Mouse (Mus musculus) heart, embryonic 11.5 days (tissue): ENCODE data around the gene Arpp21. TPM values are rescaled to one million over a fixed set of nuclear protein-coding genes. Genes with fewer than 3 reads are reported as not detected.

Experiments used
- ATAC-seq: fragments of 200-750 bp; cut with Nextera tagmentation; replicated peaks from 2 replicates; pipeline ENCODE4 v1.8.0; 2017; ENCODE audit warnings: moderate library complexity; ENCODE audit not compliant: insufficient number of reproducible peaks, low FRiP score, low TSS enrichment
- H3K27ac ChIP-seq: fragments of 300-500 bp; sonication (generic); 2 replicates; pipeline ENCODE4 v1.5.1; 2014; ENCODE audit warnings: mild to moderate bottlenecking, low read depth, low read length
- H3K27me3 ChIP-seq: fragments of 300-500 bp; sonication (generic); 2 replicates; pipeline ENCODE4 v1.6.1; 2014; ENCODE audit warnings: mild to moderate bottlenecking, low read length, mixed read lengths; ENCODE audit not compliant: control insufficient read depth, insufficient read depth
- H3K36me3 ChIP-seq: fragments of 300-500 bp; sonication (generic); 2 replicates; pipeline ENCODE4 v1.6.1; 2014; ENCODE audit warnings: mild to moderate bottlenecking, low read length, moderate library complexity, mixed read lengths; ENCODE audit not compliant: control insufficient read depth, insufficient read depth
- H3K4me1 ChIP-seq: fragments of 300-500 bp; sonication (generic); 2 replicates; pipeline ENCODE4 v1.6.1; 2014; ENCODE audit warnings: low read length; ENCODE audit not compliant: control insufficient read depth, insufficient read depth
- H3K4me2 ChIP-seq: fragments of 300-500 bp; sonication (generic); 2 replicates; pipeline ENCODE4 v1.6.1; 2014; ENCODE audit warnings: mild to moderate bottlenecking, moderate library complexity
- H3K4me3 ChIP-seq: fragments of 300-500 bp; sonication (generic); 2 replicates; pipeline ENCODE4 v1.5.1; 2014; ENCODE audit warnings: low read depth, low read length
- H3K9ac ChIP-seq: fragments of 300-500 bp; sonication (generic); 2 replicates; pipeline ENCODE4 v1.6.1; 2014; ENCODE audit warnings: mild to moderate bottlenecking, low read depth, low read length, moderate library complexity
- H3K9me3 ChIP-seq: fragments of 300-500 bp; sonication (generic); replicated peaks from 2 replicates; pipeline ENCODE4 v1.6.1; 2016; ENCODE audit warnings: low read length; ENCODE audit not compliant: control insufficient read depth
- WGBS: fragments of 180-500 bp; shearing (Covaris S2); extraction: QIAGEN DNeasy Blood & Tissue Kit; methylation state at CpG from one replicate; pipeline ENCODE4 v1.1.7; 2014; ENCODE audit not compliant: insufficient replicate concordance; 5-methylcytosine and 5-hydroxymethylcytosine counted together
- polyA plus RNA-seq: library from polyadenylated mRNA; unstranded; fragments of >200 nt; fragmentation: Nextera tagmentation; extraction: Ambion mirVana; gene quantifications from 2 replicates; pipeline ENCODE4 v1.2.1, GENCODE M21; 2014

The Arpp21 gene
- polyA plus RNA-seq, 1 experiment from 2014 or later: 1.7 TPM

- Histone ChIP-seq H3K27me3 (no peaks in the 10 kb centered on the region), H3K9ac (no peak overlapping the region), H3K4me2 (no peak overlapping the region), H3K27ac (no peak overlapping the region), H3K4me1 (0 out of 2 replicates have a peak, but pooled peaks cover 3% of the 10 kb centered on the region), H3K9me3 (no peaks in the 10 kb centered on the region), H3K36me3 (no peaks in the 10 kb centered on the region), H3K4me3 (no peak overlapping the region)
- WGBS: 58% methylated on average over 2 of the region's 2 CpGs
- 0 out of 2 replicates have a peak, but pooled peaks have one; percentile 22 for ATAC-seq
Observed at GRCm38 (mm10) chr9:112225046-112225445, 10.7 kb downstream of the Arpp21 start.

- Histone ChIP-seq H3K9me3 (no peaks in the 10 kb centered on the region), H3K27ac (no peak overlapping the region), H3K9ac (no peak overlapping the region), H3K27me3 (no peaks in the 10 kb centered on the region), H3K4me3 (no peak overlapping the region), H3K4me2 (no peak overlapping the region), H3K4me1 (no peaks in the 10 kb centered on the region), H3K36me3 (no peaks in the 10 kb centered on the region)
- 81% methylated on average over 8 of the region's 8 CpGs for WGBS
- ATAC-seq: no peak
Observed at GRCm38 (mm10) chr9:112219372-112219771, 16.4 kb downstream of the Arpp21 start.

- no peak overlapping the region for H3K4me2 ChIP-seq
- H3K27ac ChIP-seq: no peak overlapping the region
- no peaks in the 10 kb centered on the region for H3K36me3 ChIP-seq
- no peak for ATAC-seq
- no peaks in the 10 kb centered on the region for H3K9me3 ChIP-seq
- no peaks in the 10 kb centered on the region for H3K27me3 ChIP-seq
- no peak overlapping the region for H3K4me3 ChIP-seq
- H3K4me1 ChIP-seq: no peaks in the 10 kb centered on the region
- H3K9ac ChIP-seq: no peak overlapping the region
- 63% methylated on average over 3 of the region's 3 CpGs for WGBS
Observed at GRCm38 (mm10) chr9:112218237-112218636, 17.5 kb downstream of the Arpp21 start.

- Histone ChIP-seq H3K4me1 (no peaks in the 10 kb centered on the region), H3K36me3 (no peaks in the 10 kb centered on the region), H3K4me3 (no peak overlapping the region), H3K9ac (no peak overlapping the region), H3K9me3 (no peaks in the 10 kb centered on the region), H3K4me2 (no peak overlapping the region), H3K27me3 (no peaks in the 10 kb centered on the region), H3K27ac (no peak overlapping the region)
- no peak for ATAC-seq
- 80% methylated on average over 4 of the region's 4 CpGs for WGBS
Observed at GRCm38 (mm10) chr9:112217161-112217560, 18.6 kb downstream of the Arpp21 start.

- no peak for ATAC-seq
- H3K27me3 ChIP-seq: no peaks in the 10 kb centered on the region
- WGBS: 68% methylated on average over 10 of the region's 10 CpGs
- no peaks in the 10 kb centered on the region for H3K4me1 ChIP-seq
- no peak overlapping the region for H3K9ac ChIP-seq
- H3K4me3 ChIP-seq: no peak overlapping the region
- no peak overlapping the region for H3K4me2 ChIP-seq
- H3K27ac ChIP-seq: no peak overlapping the region
- H3K36me3 ChIP-seq: no peaks in the 10 kb centered on the region
- no peaks in the 10 kb centered on the region for H3K9me3 ChIP-seq
Observed at GRCm38 (mm10) chr9:112215030-112215806, 20.5 kb downstream of the Arpp21 start.

GRCm38 (mm10) chr9:112213411-112214255, 22.1 kb downstream of the Arpp21 start:
- 62% methylated on average over 10 of the region's 10 CpGs for WGBS
- H3K4me3 ChIP-seq: no peak overlapping the region
- no peaks in the 10 kb centered on the region for H3K27me3 ChIP-seq
- no peaks in the 10 kb centered on the region for H3K4me1 ChIP-seq
- H3K36me3 ChIP-seq: no peaks in the 10 kb centered on the region
- no peak overlapping the region for H3K9ac ChIP-seq
- H3K4me2 ChIP-seq: no peak overlapping the region
- no peak overlapping the region for H3K27ac ChIP-seq
- ATAC-seq: no peak
- no peaks in the 10 kb centered on the region for H3K9me3 ChIP-seq

DNA sequence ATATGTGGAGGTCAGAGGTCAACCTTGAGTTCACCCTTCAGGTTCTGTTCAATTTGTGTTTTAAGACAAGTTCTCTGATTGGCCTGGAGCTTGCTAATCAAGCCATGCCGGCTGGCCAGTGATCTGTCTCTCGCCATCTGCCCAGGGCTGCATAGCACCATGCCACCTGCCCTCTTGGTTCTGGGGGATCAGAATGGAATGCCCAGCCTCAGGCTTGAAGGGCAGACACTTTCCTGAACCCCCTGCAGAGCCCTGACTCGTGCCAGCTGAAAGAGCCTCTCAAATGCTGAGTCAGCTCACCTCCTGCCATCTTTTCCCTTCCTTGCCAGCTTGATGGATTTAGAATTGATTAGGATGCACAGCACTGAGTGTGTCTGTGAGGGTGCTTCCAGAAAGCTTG, 25.9 kb downstream of the Arpp21 start:
- Histone ChIP-seq H3K27ac (no peak overlapping the region), H3K4me2 (no peak overlapping the region), H3K27me3 (no peaks in the 10 kb centered on the region), H3K9ac (no peak overlapping the region), H3K36me3 (no peaks in the 10 kb centered on the region), H3K4me1 (no peaks in the 10 kb centered on the region), H3K4me3 (no peak overlapping the region), H3K9me3 (no peaks in the 10 kb centered on the region)
- 68% methylated on average over 3 of the region's 3 CpGs for WGBS
- no peak for ATAC-seq

- Histone ChIP-seq H3K9ac (no peak overlapping the region), H3K4me2 (no peak overlapping the region), H3K9me3 (no peaks in the 10 kb centered on the region), H3K4me3 (no peak overlapping the region), H3K27ac (no peak overlapping the region), H3K4me1 (no peaks in the 10 kb centered on the region), H3K27me3 (no peaks in the 10 kb centered on the region), H3K36me3 (no peaks in the 10 kb centered on the region)
- whole genome bisulfite sequencing: 32% methylated on average over 4 of the region's 4 CpGs
- ATAC-seq: 0 out of 2 replicates have a peak, but pooled peaks have one; percentile 52
Observed at GRCm38 (mm10) chr9:112207767-112208166, 28.0 kb downstream of the Arpp21 start.
